Mouse (Mus musculus) liver, embryonic 14.5 days (tissue): ENCODE data around the gene Rela. TPM values are rescaled to one million over a fixed set of nuclear protein-coding genes. Genes with fewer than 3 reads are reported as not detected.

Source experiments
- ATAC-seq: fragments of 200-750 bp; cut with Nextera tagmentation; 2 replicates; pipeline ENCODE4 v1.8.0; 2017; ENCODE audit warnings: moderate number of reproducible peaks, mild to moderate bottlenecking, moderate library complexity; ENCODE audit not compliant: insufficient read depth
- DNase-seq, 3 experiments: peaks; one replicate each; pipeline ENCODE4 v3.0.0-alpha.2; 2012 to 2013; ENCODE audit warnings: low read depth in 3 of 3, low spot score in 3 of 3
- H3K27ac ChIP-seq: fragments of 300-500 bp; sonication (generic); 2 replicates; pipeline ENCODE4 v1.5.1; 2014; ENCODE audit warnings: moderate library complexity, mild to moderate bottlenecking, control low read depth, inconsistent platforms
- H3K27me3 ChIP-seq: fragments of 300-500 bp; sonication (generic); 2 replicates; pipeline ENCODE4 v1.6.1; 2014; ENCODE audit warnings: mild to moderate bottlenecking, low read length, moderate library complexity; ENCODE audit not compliant: control insufficient read depth, insufficient read depth
- H3K36me3 ChIP-seq: fragments of 300-500 bp; sonication (generic); replicated peaks from 2 replicates; pipeline ENCODE4 v1.6.1; 2014; ENCODE audit warnings: low read depth; ENCODE audit not compliant: control insufficient read depth, insufficient read depth
- H3K4me1 ChIP-seq, 2 experiments: fragments of 200-500 bp in 1 of 2; fragments of 300-500 bp in 1 of 2; sonication (generic) in 1 of 2; replicated peaks; 2 replicates each; pipeline ENCODE4 v1.6.1; 2012 to 2014; ENCODE audit warnings: antibody characterized with exemption in 1 of 2, inconsistent platforms in 1 of 2, low read length in 1 of 2; ENCODE audit not compliant: control insufficient read depth in 2 of 2, insufficient read depth in 2 of 2
- H3K4me2 ChIP-seq: fragments of 300-500 bp; sonication (generic); 2 replicates; pipeline ENCODE4 v1.6.1; 2014; ENCODE audit warnings: low read depth, mild to moderate bottlenecking, control low read depth, moderate library complexity
- H3K4me3 ChIP-seq, 2 experiments: fragments of 200-500 bp in 1 of 2; fragments of 300-500 bp in 1 of 2; sonication (generic) in 1 of 2; 2 replicates each; pipeline ENCODE4 v1.5.1; 2012 to 2014; ENCODE audit warnings: low read depth in 2 of 2, low read length in 2 of 2, mild to moderate bottlenecking in 2 of 2, control low read depth in 1 of 2, inconsistent platforms in 1 of 2, moderate library complexity in 1 of 2; ENCODE audit not compliant: insufficient read depth in 1 of 2
- H3K9ac ChIP-seq: fragments of 300-500 bp; sonication (generic); replicated peaks from 2 replicates; pipeline ENCODE4 v1.6.1; 2014; ENCODE audit warnings: mild to moderate bottlenecking, control low read depth, moderate library complexity
- H3K9me3 ChIP-seq: fragments of 300-500 bp; sonication (generic); 2 replicates; pipeline ENCODE4 v1.6.1; 2016; ENCODE audit warnings: low read length, mixed read lengths; ENCODE audit not compliant: control insufficient read depth
- CTCF ChIP-seq: IDR thresholded peaks from 2 replicates; pipeline ENCODE4 v1.5.1; 2016; ENCODE audit warnings: antibody characterized with exemption, low read depth, control low read depth
- EP300 ChIP-seq: IDR thresholded peaks from 2 replicates; pipeline ENCODE4 v1.6.1; 2016; ENCODE audit warnings: antibody characterized with exemption, low read depth
- WGBS: fragments of 180-500 bp; shearing (Covaris S2); extraction: QIAGEN DNeasy Blood & Tissue Kit; methylation state at CpG from one replicate; pipeline ENCODE4 v1.1.7; 2014; ENCODE audit not compliant: insufficient replicate concordance; 5-methylcytosine and 5-hydroxymethylcytosine counted together
- polyA plus RNA-seq, 2 experiments: library from polyadenylated mRNA; depleted of rRNA in 1 of 2; stranded (reverse) in 1 of 2; unstranded in 1 of 2; fragments of >200 nt; fragmentation: Nextera tagmentation in 1 of 2; extraction: Ambion mirVana in 1 of 2; gene quantifications; 2 replicates each; pipeline versions ENCODE4 v1.2.1 to v1.2.3; 2012 to 2014

Rela gene
- polyA plus RNA-seq, 2 experiments, result 14.8 to 18.9 TPM

GRCm38 (mm10) chr19:5653969-5654719, 16.9 kb downstream of the Rela start:
- 81% methylated on average over 62 of the region's 62 CpGs for WGBS
- TF ChIP-seq CTCF, result no peak
- Histone ChIP-seq H3K4me3 (0 out of 4 replicates have a peak overlapping the region, but pooled peaks of 1 of the 2 experiments have one; percentile 6), H3K27ac (no peak overlapping the region), H3K4me2 (peak overlapping the region; percentile 18), H3K9ac (no peak overlapping the region), H3K36me3 (peaks cover 69% of the 10 kb centered on the region), H3K27me3 (no peaks in the 10 kb centered on the region), H3K4me1 (peaks cover 3 to 8% of the 10 kb centered on the region in 2 experiments; a peak in 2 of 4 replicates), H3K9me3 (no peaks in the 10 kb centered on the region)
- ATAC-seq (0 out of 2 replicates have a peak, but pooled peaks have one; percentile 42), DNase-seq (no peak)

- ATAC-seq, result no peak
- Histone ChIP-seq H3K4me1 (peaks cover 3 to 4% of the 10 kb centered on the region in 2 experiments; a peak in 1 of 4 replicates), H3K4me2 (peak overlapping the region; percentile 18), H3K9ac (no peak overlapping the region), H3K9me3 (no peaks in the 10 kb centered on the region), H3K36me3 (peaks cover 74% of the 10 kb centered on the region), H3K27ac (no peak overlapping the region), H3K4me3 (0 out of 4 replicates have a peak overlapping the region, but pooled peaks of 1 of the 2 experiments have one; percentile 6), H3K27me3 (no peaks in the 10 kb centered on the region)
- no peak for DNase-seq
- no peak for TF ChIP-seq CTCF
- TF ChIP-seq EP300, result no peak
- whole genome bisulfite sequencing, result 83% methylated on average over 43 of the region's 43 CpGs
Measured at GRCm38 (mm10) chr19:5654720-5655298, 17.5 kb downstream of the Rela start.

DNA sequence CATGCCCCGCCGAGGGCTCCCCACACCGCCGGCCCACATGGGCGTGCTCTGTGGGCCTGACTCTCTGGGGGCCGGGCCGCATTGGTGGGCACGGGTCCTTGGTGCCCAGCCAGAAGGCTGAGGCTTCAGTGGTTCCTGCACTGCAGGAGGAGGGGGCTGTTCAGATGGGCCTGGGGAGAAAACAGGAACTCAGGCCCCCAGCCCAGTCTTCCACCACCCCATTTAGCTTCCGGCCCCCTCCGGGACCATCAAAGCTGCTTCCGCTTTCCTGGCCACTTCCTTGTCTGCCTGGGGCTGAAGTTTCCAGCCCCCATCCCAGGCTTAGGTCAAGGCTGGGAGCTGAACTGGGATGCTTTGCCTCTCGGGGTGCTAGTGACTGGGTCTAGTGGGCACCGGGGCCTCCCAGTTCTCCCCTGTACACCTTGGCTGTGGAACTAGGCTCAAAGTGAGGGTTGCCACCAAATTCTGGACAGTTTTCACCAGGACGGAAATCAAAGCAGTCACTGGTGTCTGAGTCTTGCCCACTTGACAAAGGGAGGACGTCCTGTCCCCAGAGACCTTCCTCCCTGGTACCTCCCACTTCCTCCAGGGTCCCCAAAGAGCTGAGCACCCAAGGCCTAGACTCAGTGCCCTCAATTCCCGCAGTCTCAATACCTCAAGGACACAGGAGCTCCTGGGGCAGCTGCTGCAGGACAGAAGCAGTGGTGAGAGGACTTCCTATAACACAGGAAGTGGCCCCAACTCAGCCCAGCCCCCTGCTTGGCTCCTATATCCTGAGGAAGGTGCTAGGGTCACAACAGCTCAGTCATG, 23.9 kb downstream of the Rela start:
- Histone ChIP-seq H3K4me1 (peaks cover 29 to 35% of the 10 kb centered on the region in 2 experiments), H3K4me3 (peak overlapping the region; percentile 28 to 79), H3K4me2 (peak overlapping the region; percentile 95), H3K27ac (peak overlapping the region; percentile 38), H3K9me3 (no peaks in the 10 kb centered on the region), H3K36me3 (peaks cover 22% of the 10 kb centered on the region), H3K9ac (peak overlapping the region; percentile 80), H3K27me3 (no peaks in the 10 kb centered on the region)
- DNase-seq (no peak), ATAC-seq (no peak)
- WGBS, result 22% methylated on average over 16 of the region's 16 CpGs
- TF ChIP-seq EP300 (no peak), CTCF (no peak)

DNA sequence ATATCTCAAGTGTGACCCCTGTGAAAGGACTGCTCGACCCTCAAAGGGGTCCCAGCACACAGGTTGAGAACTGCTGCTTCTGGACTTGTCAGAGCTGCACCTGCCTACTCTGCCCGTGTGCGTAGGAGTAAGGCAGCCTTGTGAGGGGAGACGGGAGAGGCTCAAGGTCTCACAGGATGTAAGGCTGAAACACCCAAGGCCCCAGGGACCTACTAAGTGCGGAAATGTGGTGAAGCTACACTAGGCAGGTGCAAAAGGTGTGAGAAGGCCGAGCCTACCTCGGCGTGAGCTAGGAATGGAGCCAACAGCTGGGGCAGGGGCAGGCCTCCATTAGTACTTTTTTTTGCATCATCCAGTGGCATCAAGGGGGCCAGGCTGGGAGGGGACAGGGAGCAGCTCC, 25.0 kb downstream of the Rela start:
- H3K27ac ChIP-seq, result peak overlapping the region; percentile 97
- H3K36me3 ChIP-seq, result peaks cover 24% of the 10 kb centered on the region
- no peak for DNase-seq
- H3K9me3 ChIP-seq, result no peaks in the 10 kb centered on the region
- peaks cover 34 to 39% of the 10 kb centered on the region in 2 experiments for H3K4me1 ChIP-seq
- TF ChIP-seq CTCF, result no peak
- no peak for TF ChIP-seq EP300
- peak overlapping the region; percentile 79 to 84 for H3K4me3 ChIP-seq
- 55% methylated on average over 8 of the region's 8 CpGs for WGBS
- no peak for ATAC-seq
- peak overlapping the region; percentile 95 for H3K4me2 ChIP-seq
- peak overlapping the region; percentile 80 for H3K9ac ChIP-seq
- H3K27me3 ChIP-seq, result no peaks in the 10 kb centered on the region
